Mouse (Mus musculus) cerebral cortex, adult 2 months (tissue): ENCODE data around the gene Kdm5d.

Experiments
- WGBS: fragments of 180-500 bp; shearing (Covaris S2); methylation state at CpG from one replicate; pipeline ENCODE4 v1.1.7; 2018; 5-methylcytosine and 5-hydroxymethylcytosine counted together

The Kdm5d gene

GRCm38 (mm10) chrY:897393-898227, at the start of gene Kdm5d:
Kdm5d (plus strand) TSS chrY:897788.
- WGBS, result under 1% methylated on average over 34 of the region's 34 CpGs

DNA sequence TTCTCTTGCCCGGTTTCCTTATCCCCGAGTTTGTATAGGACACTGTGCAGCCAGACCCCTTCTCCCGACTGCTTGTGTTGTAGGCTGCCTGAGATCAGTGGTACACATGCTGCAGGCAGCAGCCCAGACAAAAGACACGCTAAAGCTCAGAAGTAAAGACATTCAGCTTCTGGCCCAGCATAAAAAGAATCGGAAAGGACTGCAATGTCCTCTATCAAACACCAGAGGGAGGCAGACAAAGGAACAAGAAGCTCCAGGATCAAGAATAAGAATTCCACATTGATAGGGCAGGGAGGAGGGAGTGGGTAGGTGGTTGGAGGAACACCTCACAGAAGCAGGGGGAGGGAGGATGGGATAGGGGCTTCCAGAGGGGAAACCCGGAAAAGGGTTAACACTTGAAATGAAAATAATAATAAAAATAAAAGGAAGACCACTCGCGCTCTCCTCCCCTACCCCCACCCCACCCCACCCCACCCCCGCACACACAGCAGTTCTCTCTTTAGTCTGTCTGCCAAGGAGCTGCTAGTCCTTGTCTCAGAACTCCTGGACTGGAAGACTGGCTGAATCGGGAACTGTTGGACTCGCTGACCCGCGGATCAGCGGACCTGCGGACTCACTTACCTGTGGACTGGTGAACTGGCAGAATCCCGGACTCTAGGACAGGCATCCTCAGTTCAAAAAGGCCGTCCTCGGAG, 24.6 kb upstream of the Kdm5d start:
- WGBS, result 15% methylated on average over 17 of the region's 18 CpGs
